Mouse (Mus musculus): Measurements from ENCODE around the gene Gemin5.

- TF ChIP-seq CTCF (IDR thresholded peaks at IDR 0.05; ENCODE audit: low read depth) (no peak), EP300 (IDR thresholded peaks at IDR 0.05; ENCODE audit: low read depth) (no peak)
These were observed 24.5 kb downstream of the Gemin5 start for GRCm38 (mm10) chr11:58143704-58144426.
